Mouse (Mus musculus) induced T-regulatory cell, adult 2 months (primary cell): ENCODE measurements around the gene Spg20.
A peak's percentile ranks its signal among the peaks of the same experiment; 100 is the strongest.

Experiments used
- DNase-seq: peaks from one replicate; pipeline ENCODE4 v3.0.0-alpha.2; 2012; ENCODE audit warnings: low read depth

Gene Spg20

DNA sequence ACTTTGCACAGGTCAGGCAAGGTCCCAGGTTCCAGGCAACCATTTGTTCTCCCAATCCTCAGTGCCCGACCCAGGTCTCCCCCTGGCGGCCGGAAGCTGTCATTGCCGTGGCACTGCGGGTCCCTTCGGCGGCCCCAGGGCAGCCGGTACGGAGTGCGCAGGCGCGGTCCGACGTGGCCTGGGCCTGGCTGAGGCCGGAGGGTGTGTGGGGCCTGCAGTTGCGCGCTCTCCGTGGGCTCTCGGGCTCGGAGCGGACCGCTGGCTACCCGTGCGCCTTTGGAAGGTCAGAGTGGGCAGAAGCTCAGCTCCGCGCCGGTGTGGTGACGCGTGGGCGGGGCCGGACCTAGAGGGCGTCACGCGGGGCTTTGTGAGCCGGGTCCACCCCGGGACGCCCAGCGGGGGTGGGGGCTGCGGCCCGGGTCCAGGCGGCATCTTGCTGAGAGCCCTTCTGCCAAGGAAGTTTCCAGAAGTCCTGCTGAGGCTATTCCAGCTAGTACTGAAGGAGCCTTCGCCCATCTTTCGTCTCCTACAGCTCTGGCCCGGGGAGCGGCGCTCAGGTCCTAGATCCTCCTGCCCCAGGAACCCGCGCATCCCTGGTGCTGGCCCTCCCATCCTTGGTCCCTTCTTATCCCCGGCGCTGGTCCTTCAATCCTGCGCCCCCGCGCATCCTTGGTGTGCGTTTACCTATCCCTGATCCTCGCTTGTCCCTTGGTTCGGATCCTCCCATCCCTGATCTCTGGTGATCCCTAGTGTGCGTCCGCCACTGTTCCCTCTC is at the start of gene Spg20:
TSS of gene Spg20 (plus strand) at position 174 of the 775 bp plus-strand sequence.
- DNase-seq = peak; percentile 93

DNA sequence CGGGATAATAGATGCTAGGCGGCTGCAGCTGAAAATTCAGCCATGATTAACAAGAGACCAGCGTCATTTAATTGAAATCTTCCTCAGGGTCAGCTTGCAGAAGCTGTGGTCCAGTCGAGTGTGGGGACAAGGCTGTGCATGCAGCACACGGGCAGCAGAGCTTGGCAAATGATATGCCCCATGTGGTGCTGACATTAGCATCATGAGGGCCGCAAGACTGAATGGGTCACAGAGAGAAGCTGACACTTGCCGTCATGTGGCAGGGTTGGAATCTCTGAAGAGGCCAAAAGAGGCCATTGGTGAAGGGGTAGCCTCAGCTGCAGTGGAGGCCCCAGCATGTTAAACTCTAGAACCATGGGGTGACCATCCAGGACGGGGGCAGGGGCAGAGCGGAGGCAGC is 49.3 kb upstream of the Spg20 start:
- DNase-seq = no peak

DNA sequence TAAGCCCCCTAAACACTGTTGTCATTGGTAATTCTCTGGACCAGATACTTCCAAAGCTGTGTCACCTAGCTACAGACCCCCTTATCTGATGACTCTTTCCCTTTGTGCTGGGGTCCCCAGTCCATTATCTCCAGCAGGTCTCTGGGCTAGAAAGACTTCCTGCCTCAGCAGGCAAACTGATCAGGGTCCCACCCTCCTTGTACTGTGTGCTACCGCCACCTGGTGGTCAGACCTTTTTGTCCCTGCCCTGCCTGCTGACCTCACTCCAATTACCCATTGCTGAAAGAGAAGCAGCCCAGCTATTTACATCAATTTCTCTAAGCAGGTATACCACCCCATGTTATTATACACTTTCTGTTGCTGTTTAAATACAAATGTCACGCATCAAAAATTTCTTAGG is 47.5 kb upstream of the Spg20 start:
- DNase-seq = peak; percentile 49

DNA sequence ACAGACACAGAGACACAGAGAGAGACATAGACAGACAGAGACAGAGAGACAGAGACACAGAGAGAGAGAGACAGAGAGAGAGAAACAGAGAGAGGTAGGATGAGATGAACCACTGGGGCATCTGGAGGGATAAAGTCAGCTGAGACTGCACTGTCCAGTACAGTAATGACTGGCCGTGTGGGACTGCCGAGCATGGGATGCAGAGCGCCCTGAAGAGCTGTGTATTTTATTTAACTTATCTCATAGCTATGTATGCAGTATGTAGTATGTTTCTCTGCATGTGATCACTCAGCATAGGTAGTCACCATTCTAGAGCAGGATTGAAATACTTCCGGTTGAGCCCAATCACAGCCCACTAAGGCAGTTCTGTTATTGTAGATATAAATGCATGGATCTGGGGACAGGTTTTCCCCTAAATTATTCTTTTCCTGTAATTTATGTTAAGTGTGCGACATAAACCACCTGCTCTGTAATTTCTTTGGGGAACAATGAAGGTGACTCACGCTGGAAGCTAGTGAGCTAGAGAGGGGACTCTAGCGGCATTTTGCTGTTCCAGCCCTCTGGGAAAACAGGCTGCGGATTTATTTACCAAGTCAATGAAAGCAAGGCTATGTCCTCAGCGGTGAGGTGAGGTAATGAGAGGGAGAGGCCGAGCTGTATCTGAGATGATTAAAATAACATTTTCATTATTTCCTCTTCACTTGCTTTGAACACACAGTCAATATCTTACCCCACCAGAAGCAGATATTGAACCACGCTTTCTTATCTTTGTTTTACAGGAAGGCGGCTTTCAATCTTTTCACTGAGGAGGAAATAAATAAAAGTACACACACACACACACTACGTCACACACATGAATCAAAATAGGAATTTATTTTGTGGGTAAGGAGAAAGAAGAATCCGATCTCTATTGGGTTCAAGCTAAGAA is 45.9 kb upstream of the Spg20 start:
- DNase-seq = no peak

- DNase-seq = no peak
Measured at GRCm38 (mm10) chr3:55066666-55067023, 45.3 kb upstream of the Spg20 start.

- no peak for DNase-seq
Measured at GRCm38 (mm10) chr3:55067791-55068434, 44.0 kb upstream of the Spg20 start.

- DNase-seq = no peak
Measured at GRCm38 (mm10) chr3:55074576-55075293, 37.2 kb upstream of the Spg20 start.

DNA sequence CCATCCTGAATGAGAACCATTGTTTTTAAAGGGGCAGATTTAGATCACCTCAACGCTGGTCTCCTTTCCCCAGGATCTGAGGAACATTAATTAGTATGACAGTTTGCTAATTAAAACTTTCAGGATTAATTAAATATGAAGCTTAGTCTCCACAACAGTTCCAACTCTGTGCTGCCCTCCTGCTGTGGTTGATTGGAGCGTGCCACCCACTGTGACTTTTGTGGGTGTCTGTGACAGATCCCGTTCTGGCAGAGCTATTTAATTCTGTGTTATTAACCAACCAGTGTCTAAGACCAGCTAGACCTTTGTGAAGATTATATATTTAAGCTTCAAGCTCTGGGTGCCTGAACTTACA is 36.6 kb upstream of the Spg20 start:
- DNase-seq = no peak

DNA sequence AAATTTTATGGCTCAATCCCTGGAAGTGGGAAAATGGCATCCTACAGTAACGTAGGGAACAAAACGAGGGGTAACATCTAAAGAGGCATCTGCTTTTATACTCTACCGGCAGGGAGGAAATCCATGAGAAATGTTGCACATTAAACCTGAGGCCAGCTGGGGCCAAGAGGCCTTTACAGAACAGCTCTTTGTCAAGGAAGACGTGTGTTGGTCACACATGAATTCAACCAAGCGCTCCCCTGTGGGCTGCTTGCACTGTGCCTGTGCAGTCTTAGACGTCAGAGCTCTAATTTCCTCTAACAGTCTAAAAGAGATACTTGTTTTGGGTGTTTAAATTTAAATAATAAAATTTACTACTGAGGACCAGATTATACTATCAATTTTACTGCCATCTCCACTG is 33.7 kb upstream of the Spg20 start:
- DNase-seq = no peak

DNA sequence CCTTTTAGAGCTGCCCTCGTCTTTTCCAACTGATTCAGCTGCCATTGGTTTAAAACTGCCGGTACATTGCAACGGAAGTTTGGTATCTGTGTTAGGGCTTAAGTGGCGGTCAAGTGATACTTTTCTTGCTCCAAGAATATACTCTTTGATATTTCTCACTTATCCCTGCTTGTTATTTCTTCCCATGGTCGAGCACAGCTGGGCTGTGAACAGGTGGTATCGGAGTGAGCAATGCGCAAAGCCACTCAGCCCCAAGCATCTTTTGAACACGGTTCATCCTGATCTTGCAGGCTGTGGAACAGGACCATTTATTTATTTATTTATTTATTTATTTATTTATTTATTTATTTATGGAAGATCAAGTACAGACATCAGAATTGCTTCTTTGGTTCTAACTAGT is 32.3 kb upstream of the Spg20 start:
- no peak for DNase-seq

DNA sequence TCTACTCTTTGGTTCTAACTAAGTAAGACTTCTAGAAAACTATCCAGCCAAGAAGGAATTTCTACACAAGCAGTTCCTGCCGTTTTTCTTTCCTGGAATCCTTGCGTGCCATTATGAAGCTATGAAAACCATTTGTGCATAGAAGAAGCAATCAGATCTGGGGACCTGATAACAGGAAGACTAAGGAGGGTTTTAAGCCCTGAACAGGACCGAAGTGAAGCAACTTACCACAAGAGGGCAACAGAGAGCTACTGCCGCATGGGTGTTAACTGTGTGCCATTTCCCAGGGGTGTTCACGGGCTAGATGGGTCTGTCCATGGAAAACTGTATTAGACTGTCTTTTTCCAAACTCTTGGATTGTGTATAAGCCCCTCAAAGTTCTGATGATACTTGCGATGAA is 31.9 kb upstream of the Spg20 start:
- peak; percentile 71 for DNase-seq

DNA sequence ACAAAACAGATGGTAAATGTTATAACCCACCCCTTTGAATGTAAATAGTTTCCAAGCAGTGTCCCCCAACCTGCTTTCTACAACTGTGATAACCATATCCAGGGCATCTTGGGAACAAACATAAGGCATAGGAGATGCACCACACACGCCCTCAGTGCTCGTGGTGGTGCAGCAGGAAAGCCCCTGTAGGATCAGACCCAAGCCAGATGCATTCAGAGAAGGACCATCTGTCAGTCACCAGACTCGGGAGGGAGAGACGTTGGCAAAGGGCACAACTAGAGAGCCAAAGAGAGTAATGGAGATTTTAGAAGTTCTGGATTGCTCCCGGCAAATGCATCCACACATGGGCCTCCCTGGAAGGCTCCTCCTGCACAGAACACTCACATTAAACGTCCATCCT is 27.1 kb upstream of the Spg20 start:
- no peak for DNase-seq

DNA sequence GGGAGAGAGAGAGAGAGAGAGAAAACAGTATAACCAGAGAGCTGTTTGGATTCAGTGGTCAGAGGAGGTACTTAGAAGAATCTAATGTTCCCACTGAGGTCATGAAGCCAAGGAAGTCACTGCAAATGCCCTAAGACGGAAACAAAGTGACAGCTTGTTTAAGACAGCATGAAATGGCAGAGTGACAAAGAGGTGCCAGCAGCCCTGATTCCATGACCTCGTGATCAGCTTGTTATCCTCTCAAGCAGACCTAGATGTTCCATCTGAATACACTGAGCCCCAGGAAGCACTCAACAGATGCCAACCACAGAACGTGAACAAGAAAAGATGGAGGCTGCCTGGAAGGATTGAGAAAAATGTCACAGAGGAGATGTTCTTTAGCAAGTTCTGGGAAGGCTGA is 26.2 kb upstream of the Spg20 start:
- DNase-seq = no peak

- DNase-seq = no peak
Measured at GRCm38 (mm10) chr3:55086948-55087347, 25.0 kb upstream of the Spg20 start.

DNA sequence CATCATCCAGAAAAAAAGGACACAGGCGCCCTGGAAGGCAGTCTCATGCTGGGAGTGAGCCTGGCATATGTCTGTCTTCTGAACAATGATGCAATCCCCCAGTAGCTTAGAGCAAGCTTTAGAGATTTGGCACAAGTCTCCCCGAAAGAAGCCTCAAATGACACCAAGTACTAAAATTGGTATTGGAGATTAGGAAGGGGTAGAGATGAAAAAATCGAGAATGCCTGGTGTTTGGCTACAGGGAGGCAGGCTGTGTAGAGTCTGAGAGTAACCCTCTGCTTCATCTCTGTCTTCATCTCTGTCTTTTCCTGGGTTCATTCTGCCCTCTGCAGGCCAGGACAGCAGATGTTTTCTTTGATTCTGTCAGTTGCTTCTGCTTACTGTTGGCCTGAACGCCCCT is 24.5 kb upstream of the Spg20 start:
- no peak for DNase-seq

DNA sequence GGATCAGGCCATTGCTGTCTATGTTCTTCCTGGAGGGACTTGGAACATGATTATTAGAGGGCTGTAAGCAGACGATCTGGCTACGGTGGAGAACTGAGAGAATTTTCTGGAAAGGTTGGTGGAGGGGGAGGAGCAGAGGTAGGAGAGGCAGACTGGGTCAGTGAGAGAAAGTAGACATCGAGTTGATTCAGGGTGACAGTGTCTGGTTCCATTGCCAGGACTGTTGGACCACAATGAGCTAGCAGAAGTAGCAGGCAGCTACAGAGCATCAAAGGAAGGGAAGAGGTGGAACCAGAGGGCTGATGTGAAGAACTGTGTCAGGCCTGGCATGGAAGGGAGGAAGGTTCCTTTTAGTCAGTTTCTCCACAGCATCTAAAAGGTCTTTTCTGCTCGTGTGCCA is 23.5 kb upstream of the Spg20 start:
- DNase-seq = no peak

- DNase-seq = no peak
Measured at GRCm38 (mm10) chr3:55088843-55089242, 23.1 kb upstream of the Spg20 start.

DNA sequence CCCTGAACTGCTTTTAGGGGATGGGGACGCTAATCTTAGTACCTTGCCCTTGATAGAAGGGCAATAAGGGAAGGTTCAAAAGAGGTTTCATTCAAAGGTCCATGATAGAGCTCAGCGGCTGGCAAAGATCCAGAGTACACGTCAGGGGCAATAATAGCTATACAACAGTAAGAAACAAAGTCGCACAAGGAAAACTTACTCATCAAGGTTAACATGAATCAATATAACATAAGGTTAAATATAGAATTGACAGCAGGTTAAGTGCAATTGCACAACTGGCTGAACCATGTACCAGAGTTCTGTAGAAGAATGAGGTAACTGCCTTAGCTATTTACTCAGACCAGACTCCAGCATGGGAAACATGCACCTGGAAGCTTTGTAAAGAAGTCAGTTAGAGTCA is 22.6 kb upstream of the Spg20 start:
- DNase-seq = no peak

DNA sequence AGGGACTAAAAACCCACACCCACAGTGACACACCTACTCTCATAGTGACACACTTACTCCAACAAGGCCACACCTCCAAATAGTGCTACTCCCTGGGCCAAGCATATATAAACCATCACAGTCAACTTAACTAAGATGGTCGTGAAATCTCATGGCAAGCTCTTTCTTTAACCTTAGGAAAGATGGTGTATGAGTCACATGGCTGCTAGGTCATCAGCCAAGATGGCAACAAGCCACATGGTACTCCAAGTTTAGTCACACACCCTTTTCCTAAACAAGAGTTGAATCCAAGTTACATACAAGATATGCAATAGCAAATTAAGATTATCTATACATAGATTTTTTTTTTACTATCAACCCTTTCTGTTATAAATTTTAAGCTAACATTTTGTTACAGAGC is 18.7 kb upstream of the Spg20 start:
- DNase-seq = no peak

DNA sequence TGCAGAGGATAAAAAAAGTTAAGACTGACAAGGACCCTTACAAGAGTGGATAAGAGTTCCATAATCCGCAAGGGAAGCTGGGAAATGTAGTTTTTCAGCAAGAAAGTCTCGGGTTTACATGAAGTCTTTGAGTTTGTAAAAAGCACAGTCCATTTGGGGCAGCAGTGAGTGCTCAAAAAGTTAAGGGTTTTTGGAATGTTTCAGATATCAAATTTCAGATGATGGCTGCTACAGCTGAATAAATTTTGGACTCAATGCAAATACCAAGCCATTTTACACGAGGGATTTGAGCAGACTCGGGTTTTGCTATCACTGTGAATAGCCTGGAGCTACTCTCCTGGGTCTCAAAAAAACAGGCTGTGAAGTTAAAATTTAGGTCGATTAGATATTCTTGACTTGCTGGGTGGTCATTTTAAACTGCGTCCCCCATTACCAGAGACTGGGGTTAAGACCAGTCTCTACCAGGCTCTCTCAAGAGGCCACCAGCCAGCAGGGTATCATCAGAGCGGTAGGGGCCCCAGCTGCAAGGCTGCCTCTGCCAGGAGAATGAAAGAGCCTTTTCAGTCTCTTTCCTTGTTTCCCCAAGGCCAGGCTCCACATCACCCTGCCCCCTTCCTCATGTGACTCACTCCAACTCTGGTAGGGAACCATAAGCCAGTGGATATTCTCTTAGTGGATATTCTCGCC is 15.8 kb upstream of the Spg20 start:
- no peak for DNase-seq

DNA sequence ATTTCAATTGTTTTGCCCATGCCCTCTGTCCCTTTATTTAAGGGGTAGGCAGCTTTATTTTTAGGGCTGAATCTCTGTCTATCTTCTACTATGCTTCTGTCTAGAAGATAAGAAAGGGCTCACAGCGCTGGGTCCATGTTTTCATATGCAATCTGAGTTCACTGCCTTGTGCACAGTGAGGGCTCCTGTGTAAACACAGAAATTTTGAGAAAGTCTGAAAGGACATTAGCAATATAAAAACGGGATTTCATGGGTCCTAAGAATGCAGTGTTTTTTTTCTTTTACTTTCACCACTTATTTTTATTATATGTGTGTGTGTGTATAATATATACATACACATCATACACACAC is 15.3 kb upstream of the Spg20 start:
- DNase-seq = no peak

GRCm38 (mm10) chr3:55097186-55097585 is 14.7 kb upstream of the Spg20 start:
- no peak for DNase-seq
